ENCODE assay signal across 24 mouse cellular contexts in genomic region chr10:70151171-70151570, GRCm38 (mm10). TPM values are rescaled to one million over a fixed set of nuclear protein-coding genes. Genes with fewer than 3 reads are reported as not detected.
DNase-seq lines count a peak whose midpoint lies in the region; ATAC-seq and TF ChIP-seq lines count a peak whose summit lies in the region.
"Had no signal": no experiment of that assay in that cellular context is flagged by ENCODE, and none has a peak within 500 bp of the region (broad histone marks: within the 10 kb centered on the region; RNA-seq: fewer than 3 reads in every experiment).

No protein-coding gene starts in this region.

- no peaks in the 10 kb centered on the region for H3K27me3 ChIP-seq in forebrain, embryonic 11.5 days (ENCODE audit: control insufficient read depth, insufficient read depth, low read length)
- no peaks in the 10 kb centered on the region for H3K27me3 ChIP-seq in forebrain, postnatal 0 days (ENCODE audit: insufficient read depth, low read length)
- H3K27me3 ChIP-seq in heart, embryonic 12.5 days (replicated peaks), result no peaks in the 10 kb centered on the region
- H3K27me3 ChIP-seq in kidney, adult 2 months (replicated peaks; ENCODE audit: control insufficient read depth, insufficient read depth, low read length), result no peaks in the 10 kb centered on the region
- no peaks in the 10 kb centered on the region for H3K27me3 ChIP-seq in embryonic facial prominence, embryonic 10.5 days (replicated peaks; ENCODE audit: low read depth, poor library complexity, severe bottlenecking)
- H3K27me3 ChIP-seq: CH12.LX; embryonic facial prominence, embryonic 12.5 days; embryonic facial prominence, embryonic 15.5 days; forebrain, embryonic 12.5 days; forebrain, embryonic 15.5 days; hindbrain, embryonic 15.5 days; Patski had no signal

- no peaks in the 10 kb centered on the region for H3K4me1 ChIP-seq in forebrain, embryonic 11.5 days (replicated peaks; ENCODE audit: control insufficient read depth, insufficient read depth, low read length)
- H3K4me1 ChIP-seq in forebrain, postnatal 0 days (ENCODE audit: insufficient read depth), result no peaks in the 10 kb centered on the region
- H3K4me1 ChIP-seq in heart, embryonic 12.5 days (replicated peaks), result peaks cover 56% of the 10 kb centered on the region
- H3K4me1 ChIP-seq in kidney, adult 2 months (ENCODE audit: control insufficient read depth, insufficient read depth, low read length), result peaks cover 7% of the 10 kb centered on the region
- peaks cover 56% of the 10 kb centered on the region for H3K4me1 ChIP-seq in embryonic facial prominence, embryonic 10.5 days
- H3K4me1 ChIP-seq: forebrain, embryonic 15.5 days had no signal

- no peaks in the 10 kb centered on the region; the same call in none of the 2 replicates for H3K36me3 ChIP-seq in forebrain, embryonic 11.5 days (ENCODE audit: control insufficient read depth, insufficient read depth, low read length)
- H3K36me3 ChIP-seq in forebrain, postnatal 0 days (ENCODE audit: insufficient read depth), result peaks cover 34% of the 10 kb centered on the region
- H3K36me3 ChIP-seq in heart, embryonic 12.5 days, result peaks cover 55% of the 10 kb centered on the region
- H3K36me3 ChIP-seq in kidney, adult 2 months (ENCODE audit: control insufficient read depth, insufficient read depth, low read length), result no peaks in the 10 kb centered on the region
- peaks cover 78% of the 10 kb centered on the region for H3K36me3 ChIP-seq in embryonic facial prominence, embryonic 10.5 days (replicated peaks)

- no peak for TF ChIP-seq POLR2A in kidney, adult 2 months (IDR thresholded peaks at IDR 0.05; ENCODE audit: low read depth, low read length)

- no peak for ATAC-seq in forebrain, embryonic 11.5 days (replicated peaks; ENCODE audit: low FRiP score)
- ATAC-seq in forebrain, postnatal 0 days, result no peak
- no peak for ATAC-seq in heart, embryonic 12.5 days (ENCODE audit: insufficient number of reproducible peaks, low FRiP score)
- ATAC-seq: forebrain, embryonic 15.5 days; intestine, postnatal 0 days; Patski had no signal

- no peaks in the 10 kb centered on the region for H3K9me3 ChIP-seq in forebrain, embryonic 11.5 days (ENCODE audit: control insufficient read depth, low read length)
- no peaks in the 10 kb centered on the region for H3K9me3 ChIP-seq in forebrain, postnatal 0 days (ENCODE audit: low read length)
- H3K9me3 ChIP-seq in heart, embryonic 12.5 days (replicated peaks), result no peaks in the 10 kb centered on the region
- no peaks in the 10 kb centered on the region for H3K9me3 ChIP-seq in embryonic facial prominence, embryonic 10.5 days
- H3K9me3 ChIP-seq: embryonic facial prominence, embryonic 12.5 days; embryonic facial prominence, embryonic 15.5 days; forebrain, embryonic 12.5 days; forebrain, embryonic 15.5 days; G1E; hindbrain, embryonic 15.5 days had no signal

- no peak overlapping the region for H3K4me2 ChIP-seq in forebrain, embryonic 11.5 days (ENCODE audit: low read depth, low read length, severe bottlenecking)
- H3K4me2 ChIP-seq in forebrain, postnatal 0 days (ENCODE audit: low read depth), result no peak overlapping the region
- H3K4me2 ChIP-seq in heart, embryonic 12.5 days, result no peak overlapping the region
- H3K4me2 ChIP-seq: embryonic facial prominence, embryonic 12.5 days; embryonic facial prominence, embryonic 15.5 days; forebrain, embryonic 12.5 days; forebrain, embryonic 15.5 days; heart, embryonic 11.5 days; hindbrain, embryonic 15.5 days had no signal

- no peak overlapping the region for H3K9ac ChIP-seq in forebrain, embryonic 11.5 days (ENCODE audit: low read length)
- no peak overlapping the region for H3K9ac ChIP-seq in forebrain, postnatal 0 days
- H3K9ac ChIP-seq in heart, embryonic 12.5 days, result no peak overlapping the region
- H3K9ac ChIP-seq: embryonic facial prominence, embryonic 12.5 days; embryonic facial prominence, embryonic 15.5 days; forebrain, embryonic 12.5 days; forebrain, embryonic 15.5 days; hindbrain, embryonic 15.5 days had no signal

- TF ChIP-seq CTCF in forebrain, postnatal 0 days (IDR thresholded peaks at IDR 0.05; ENCODE audit: low read depth), result no peak
- no peak for TF ChIP-seq CTCF in kidney, adult 2 months (conservative IDR thresholded peaks at IDR 0.05; ENCODE audit: insufficient read depth, insufficient read length, low read depth, low read length)

- no peak overlapping the region for H3K4me3 ChIP-seq in forebrain, embryonic 11.5 days (ENCODE audit: low read depth, low read length)
- no peak overlapping the region for H3K4me3 ChIP-seq in forebrain, postnatal 0 days (ENCODE audit: low read depth, low read length)
- no peak overlapping the region for H3K4me3 ChIP-seq in heart, embryonic 12.5 days
- no peak overlapping the region for H3K4me3 ChIP-seq in kidney, adult 2 months (ENCODE audit: insufficient read depth, low read depth, low read length)
- H3K4me3 ChIP-seq in embryonic facial prominence, embryonic 10.5 days, result no peak overlapping the region
- H3K4me3 ChIP-seq: embryonic facial prominence, embryonic 12.5 days; embryonic facial prominence, embryonic 15.5 days; forebrain, embryonic 12.5 days; forebrain, embryonic 15.5 days; heart, adult 2 months; hindbrain, embryonic 15.5 days had no signal

- DNase-seq in forebrain, embryonic 11.5 days (ENCODE audit: low spot score), result peak; percentile 39
- no peak for DNase-seq in forebrain, postnatal 0 days
- no peak for DNase-seq in heart, postnatal 4 days
- peak; percentile 31 for DNase-seq in kidney, adult 2 months
- DNase-seq in kidney, adult 11 months, result no peak
- no peak for DNase-seq in embryonic facial prominence, embryonic 10.5 days (ENCODE audit: low spot score)
- DNase-seq in spleen, postnatal 4 days (ENCODE audit: low spot score in 2 of 2), result no peak
- DNase-seq: adrenal gland, postnatal 10 days; cerebellum, adult 11-12 months; cerebellum, adult 9-10 months; cerebellum, postnatal 14 days; gastrocnemius, postnatal 14 days had no signal

- H3K27ac ChIP-seq in forebrain, embryonic 11.5 days (ENCODE audit: low read depth, low read length), result no peak overlapping the region
- no peak overlapping the region for H3K27ac ChIP-seq in forebrain, postnatal 0 days (ENCODE audit: low read depth, low read length)
- 0 out of 2 replicates have a peak overlapping the region, but pooled peaks have one; percentile 68 for H3K27ac ChIP-seq in heart, embryonic 12.5 days (ENCODE audit: poor library complexity, severe bottlenecking)
- no peak overlapping the region for H3K27ac ChIP-seq in kidney, adult 2 months (ENCODE audit: insufficient read depth, low read depth, low read length)
- peak overlapping the region; percentile 83; the same call in 1 of the 2 replicates for H3K27ac ChIP-seq in embryonic facial prominence, embryonic 10.5 days (replicated peaks)
- H3K27ac ChIP-seq: embryonic facial prominence, embryonic 15.5 days; forebrain, embryonic 12.5 days; forebrain, embryonic 15.5 days; hindbrain, embryonic 15.5 days had no signal

- 90% methylated on average over 10 of the region's 10 CpGs for WGBS in forebrain, embryonic 11.5 days
- 93% methylated on average over 10 of the region's 10 CpGs for WGBS in forebrain, postnatal 0 days
- 88% methylated on average over 10 of the region's 10 CpGs for WGBS in heart, embryonic 12.5 days
- 69% methylated on average over 10 of the region's 10 CpGs for WGBS in kidney, adult 2 months
- 90% methylated on average over 10 of the region's 10 CpGs for WGBS in embryonic facial prominence, embryonic 10.5 days

RNA-seq across cellular contexts. Expression of gene Mrln, which starts 53.3 kb away (rescaled TPM):
- polyA plus RNA-seq in forebrain, embryonic 11.5 days (2014; fragmentation: Nextera tagmentation; extraction: Ambion mirVana), result 0.94 TPM in 1 of 2 replicates, not detected in the other
- total RNA-seq in forebrain, postnatal 0 days (2014; rRNA removed), result 1.00 and 5.1 TPM in 2 replicates
- polyA plus RNA-seq in forebrain, postnatal 0 days (2015; fragmentation: Nextera tagmentation; extraction: Ambion mirVana), result 1.1 and 2.7 TPM in 2 replicates
- 0.45 and 0.90 TPM in 2 replicates for polyA plus RNA-seq in heart, embryonic 12.5 days (2016; fragmentation: Nextera tagmentation; extraction: Ambion mirVana)
- total RNA-seq in heart, postnatal 4 days (2021), result under 1 TPM; 0.71 to 0.92 TPM
- 1.0 and 2.5 TPM in 2 replicates for polyA plus RNA-seq in kidney, adult 2 months (2012; rRNA removed)
- polyA plus RNA-seq in embryonic facial prominence, embryonic 10.5 days (2016; fragmentation: Nextera tagmentation; extraction: Ambion mirVana), result 2.1 and 2.6 TPM in 2 replicates
- total RNA-seq: CH12.LX had no signal
- polyA plus RNA-seq: G1E; intestine, postnatal 0 days; Patski had no signal

RNA-seq across cellular contexts. Expression of gene Ccdc6, which starts 54.2 kb away (rescaled TPM):
- 17.6 and 19.4 TPM in 2 replicates for polyA plus RNA-seq in forebrain, embryonic 11.5 days (2014; fragmentation: Nextera tagmentation; extraction: Ambion mirVana)
- 24.4 and 34.2 TPM in 2 replicates for total RNA-seq in forebrain, postnatal 0 days (2014; rRNA removed)
- polyA plus RNA-seq in forebrain, postnatal 0 days (2015; fragmentation: Nextera tagmentation; extraction: Ambion mirVana), result 16.1 and 20.8 TPM in 2 replicates
- polyA plus RNA-seq in heart, embryonic 12.5 days (2016; fragmentation: Nextera tagmentation; extraction: Ambion mirVana), result 16.2 and 16.9 TPM in 2 replicates
- 10 to 100 TPM; 34.9 to 35.9 TPM for total RNA-seq in heart, postnatal 4 days (2021)
- polyA plus RNA-seq in kidney, adult 2 months (2012; rRNA removed), result 33.9 and 37.0 TPM in 2 replicates
- 19.6 and 19.9 TPM in 2 replicates for polyA plus RNA-seq in embryonic facial prominence, embryonic 10.5 days (2016; fragmentation: Nextera tagmentation; extraction: Ambion mirVana)

Comparison
In these comparisons a context has a peak if more than half of its experiments do, and no peak if none do; other contexts are left out.
1. DNase-seq: peak in forebrain, embryonic 11.5 days (single experiment) and kidney, adult 2 months (single experiment); none in forebrain, postnatal 0 days (single experiment), heart, postnatal 4 days (single experiment), kidney, adult 11 months (single experiment), embryonic facial prominence, embryonic 10.5 days (single experiment) and spleen, postnatal 4 days (0 of 2).
2. H3K27ac ChIP-seq: peak in heart, embryonic 12.5 days (single experiment) and embryonic facial prominence, embryonic 10.5 days (single experiment); none in forebrain, embryonic 11.5 days (single experiment), forebrain, postnatal 0 days (single experiment) and kidney, adult 2 months (single experiment).